Mouse (Mus musculus): ENCODE data around the gene Zbtb38.

GRCm38 (mm10) chr9:96676671-96677070 is 76.0 kb downstream of the Zbtb38 start:
- TF ChIP-seq MYOD1 (IDR thresholded peaks at IDR 0.05; ENCODE audit: control insufficient read depth, insufficient read length, low read depth) = no peak
- TF ChIP-seq CTCF (IDR thresholded peaks at IDR 0.05; ENCODE audit: control insufficient read depth, insufficient read depth, insufficient read length) = no peak
